Mouse (Mus musculus) embryonic stem cell, embryonic (primary cell): ENCODE results near the gene Tnfrsf25.

ENCODE experiments used
- CTCF ChIA-PET, 4 experiments: fragments of 300-600 bp in 2 of 4; fragments of 350-600 bp in 2 of 4; sonication (Branson Sonifier 250); formaldehyde crosslinking; loops; one replicate each; lab custom pipeline; 2022; ENCODE audit warnings: inconsistent platforms in 2 of 4; lab: Charles Lee
- POLR2A ChIA-PET, 4 experiments: fragments of 300-600 bp in 2 of 4; fragments of 350-600 bp in 2 of 4; sonication (Branson Sonifier 250); formaldehyde crosslinking; loops; one replicate each; lab custom pipeline; 2022; ENCODE audit warnings: antibody characterized with exemption in 4 of 4, inconsistent platforms in 1 of 4; lab: Charles Lee

The Tnfrsf25 gene

GRCm38 (mm10) chr4:152115921-152116612 is at the start of gene Tnfrsf25:
Tnfrsf25 (plus strand) TSS chr4:152115934.
- POLR2A ChIA-PET, result interaction anchor here (0.5 to 14.9 kb wide), 23 partner anchors 10 to 1438 kb away, joined by 3 to 136 read pairs (median 3); partner anchors contain the start of genes Klhl21 (in 1 of the 4) and Phf13 (in 1 of the 4)
- CTCF ChIA-PET, result interaction anchor here (0.6 to 12.9 kb wide), 23 partner anchors 8 to 171 kb away, joined by 3 to 230 read pairs (median 4); partner anchors contain the start of gene Nol9 (in 1 of the 4)

- ChIA-PET POLR2A (interaction anchor here in 2 of 4 experiments (0.5 to 0.9 kb wide), 3 partner anchors 16 to 97 kb away, joined by 3 to 5 read pairs (median 4); no protein-coding TSS in a partner anchor), CTCF (interaction anchor here in 1 of 4 experiments (2.1 kb wide), 1 partner anchor 29 kb away, joined by 7 read pairs; the partner anchor contains the start of genes Nol9 and Tas1r1)
Observed at GRCm38 (mm10) chr4:152067280-152067679, 48.5 kb upstream of the Tnfrsf25 start.

DNA sequence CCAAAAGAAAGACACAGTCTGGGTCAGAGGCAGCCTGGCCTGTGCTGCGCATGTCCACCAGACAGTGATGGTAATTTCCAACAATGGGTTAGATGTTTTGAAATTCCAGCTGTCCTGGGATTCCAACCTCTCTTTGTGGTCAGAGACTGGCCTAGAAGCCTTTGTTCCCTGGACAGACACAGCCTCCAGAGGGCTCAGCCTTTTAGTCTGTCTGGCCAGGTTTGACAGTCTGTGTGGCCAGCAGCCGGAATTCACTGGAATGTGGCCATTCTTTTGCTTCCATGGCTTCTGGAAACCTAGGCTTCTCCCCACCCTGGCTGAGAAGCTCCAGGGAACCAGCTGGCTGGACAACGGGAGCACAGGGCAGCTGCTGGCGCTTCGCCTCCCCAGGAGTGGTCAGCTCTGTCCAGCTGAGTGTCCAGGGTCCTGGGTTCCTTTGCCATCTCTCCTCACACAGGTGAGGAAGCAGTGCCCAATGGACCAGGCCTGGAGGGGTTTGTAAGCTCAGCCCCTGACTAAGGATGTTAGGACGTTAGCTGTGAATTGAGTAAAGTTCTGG is 47.5 kb upstream of the Tnfrsf25 start:
- POLR2A ChIA-PET, result interaction anchor here in 2 of 4 experiments (0.6 kb wide), 2 partner anchors 9 to 19 kb away, joined by 4 to 9 read pairs; no protein-coding TSS in a partner anchor
- CTCF ChIA-PET, result interaction anchor here in 3 of 4 experiments (0.8 to 2.1 kb wide), 3 partner anchors 28 to 49 kb away, joined by 3 to 7 read pairs (median 5); partner anchors contain the start of genes Nol9 (in 1 of the 3) and Tas1r1 (in 1 of the 3)

DNA sequence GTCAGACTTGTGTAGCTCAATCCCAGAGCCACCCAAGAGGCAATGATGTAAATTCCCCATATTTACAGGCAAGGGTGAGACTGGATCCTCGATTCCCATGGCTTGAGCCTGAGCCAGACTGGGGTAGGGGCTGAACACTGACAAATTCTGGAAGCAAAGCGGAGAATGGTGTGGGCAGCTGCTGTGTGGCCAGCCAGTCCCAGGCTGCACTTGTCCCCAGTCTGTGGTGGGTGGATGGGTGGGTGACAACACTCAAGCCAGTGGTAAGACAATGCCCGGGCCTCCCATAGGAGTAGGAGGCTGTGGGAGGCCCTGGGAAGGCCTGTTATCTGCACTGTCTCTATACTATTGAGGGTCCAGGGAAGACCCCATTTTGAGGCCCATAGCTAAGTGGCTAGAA is 46.5 kb upstream of the Tnfrsf25 start:
- ChIA-PET CTCF (interaction anchor here in 3 of 4 experiments (0.5 to 2.1 kb wide), 3 partner anchors 27 to 1829 kb away, joined by 3 to 7 read pairs (median 5); partner anchors contain the start of genes Nol9 (in 1 of the 3) and Tas1r1 (in 1 of the 3)), POLR2A (interaction anchor here in 2 of 4 experiments (0.6 to 1.3 kb wide), 3 partner anchors 9 to 73 kb away, joined by 3 read pairs; partner anchors contain the start of gene Zbtb48 (in 1 of the 2))

DNA sequence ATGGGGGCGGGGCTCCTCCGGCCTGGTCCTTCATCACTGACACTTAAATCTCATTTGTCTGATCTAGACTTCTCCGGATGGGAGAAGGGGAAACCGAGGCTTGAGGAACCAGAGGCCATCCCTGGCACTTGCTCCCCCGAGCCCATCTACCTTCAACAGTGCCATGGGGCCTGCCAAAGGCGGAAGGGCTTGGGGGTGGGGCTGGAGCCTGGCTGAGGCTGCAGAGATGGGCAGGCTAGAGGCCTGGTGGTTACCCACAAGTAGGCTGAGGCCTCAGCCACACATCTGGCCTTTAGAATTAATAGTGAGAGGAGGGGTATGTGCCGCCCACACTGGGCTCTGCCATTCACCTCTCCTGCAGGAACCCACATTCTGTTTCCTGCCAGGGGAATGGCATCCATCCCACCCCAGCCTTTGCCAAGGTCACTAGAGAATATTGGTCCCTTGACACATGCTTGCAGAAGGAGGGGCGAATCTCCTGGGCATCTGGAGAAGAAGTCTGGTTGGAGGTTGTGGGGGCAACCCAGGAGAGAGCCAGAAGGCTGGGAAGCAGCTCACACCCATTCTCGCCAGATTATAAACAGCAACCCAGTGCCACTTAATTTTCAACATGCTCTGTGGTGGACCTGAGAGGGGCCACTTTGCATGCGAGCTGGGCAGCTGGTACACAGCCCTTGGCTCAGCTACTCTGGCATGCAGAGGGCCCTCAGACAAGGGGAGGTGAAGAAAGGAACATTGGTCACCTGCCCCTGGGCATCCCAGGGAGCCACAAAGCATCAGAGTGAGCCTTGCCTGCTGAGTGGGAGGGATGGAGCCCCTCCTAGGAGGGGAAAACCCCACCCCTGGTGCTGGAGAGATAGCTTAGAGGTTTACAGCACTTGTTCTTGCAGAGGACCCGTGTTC is 45.0 kb upstream of the Tnfrsf25 start:
- ChIA-PET CTCF (interaction anchor here in 1 of 4 experiments (1.2 kb wide), 1 partner anchor 8 kb away, joined by 3 read pairs; no protein-coding TSS in a partner anchor), POLR2A (interaction anchor here in 2 of 4 experiments (1.6 to 1.7 kb wide), 2 partner anchors 13 to 32 kb away, joined by 3 read pairs; partner anchors contain the start of gene Nol9 (in 1 of the 2))

GRCm38 (mm10) chr4:152072121-152072601 is 43.6 kb upstream of the Tnfrsf25 start, which contains the start of gene Plekhg5:
Plekhg5 (plus strand) TSS chr4:152072498.
- ChIA-PET POLR2A (interaction anchor here in 2 of 4 experiments (0.6 to 1.8 kb wide), 7 partner anchors 10 to 76 kb away, joined by 3 to 6 read pairs (median 3); partner anchors contain the start of genes Nol9 (in 1 of the 2) and Phf13 (in 1 of the 2)), CTCF (interaction anchor here in 3 of 4 experiments (0.5 to 1.3 kb wide), 6 partner anchors 10 to 1170 kb away, joined by 3 to 10 read pairs (median 3); no protein-coding TSS in a partner anchor)

- ChIA-PET CTCF (interaction anchor here in 2 of 4 experiments (0.5 to 1.5 kb wide), 5 partner anchors 23 to 84 kb away, joined by 3 to 10 read pairs (median 3); no protein-coding TSS in a partner anchor), POLR2A (interaction anchor here in 2 of 4 experiments (0.6 to 1.8 kb wide), 8 partner anchors 10 to 1930 kb away, joined by 3 to 6 read pairs (median 3); partner anchors contain the start of genes Nol9 (in 1 of the 2) and Phf13 (in 1 of the 2))
Observed at GRCm38 (mm10) chr4:152072655-152073054, 43.1 kb upstream of the Tnfrsf25 start.

- CTCF ChIA-PET, result interaction anchor here in 2 of 4 experiments (0.8 to 1.5 kb wide), 5 partner anchors 11 to 80 kb away, joined by 3 to 4 read pairs (median 3); partner anchors contain the start of genes Nol9 (in 1 of the 2) and Tas1r1 (in 1 of the 2)
- POLR2A ChIA-PET, result interaction anchor here in 1 of 4 experiments (1.1 to 2.9 kb wide), 4 partner anchors 12 to 54 kb away, joined by 4 to 8 read pairs (median 6); no protein-coding TSS in a partner anchor
Observed at GRCm38 (mm10) chr4:152073715-152074114, 42.0 kb upstream of the Tnfrsf25 start.

GRCm38 (mm10) chr4:152074548-152074947 is 41.2 kb upstream of the Tnfrsf25 start:
- CTCF ChIA-PET, result interaction anchor here (0.6 to 1.3 kb wide), 12 partner anchors 10 to 1708 kb away, joined by 3 to 4 read pairs (median 3); partner anchors contain the start of genes Nol9 (in 1 of the 4), Phf13 (in 1 of the 4) and Tas1r1 (in 1 of the 4)

GRCm38 (mm10) chr4:152077191-152077590 is 38.5 kb upstream of the Tnfrsf25 start:
- ChIA-PET CTCF (interaction anchor here in 2 of 4 experiments (0.6 to 1.7 kb wide), 7 partner anchors 11 to 860 kb away, joined by 3 to 7 read pairs (median 4); no protein-coding TSS in a partner anchor), POLR2A (interaction anchor here in 3 of 4 experiments (0.5 to 1.5 kb wide), 6 partner anchors 9 to 106 kb away, joined by 3 to 9 read pairs (median 3); no protein-coding TSS in a partner anchor)

More at GRCm38 (mm10) chr4:152074548-152074947, 41.2 kb upstream of the Tnfrsf25 start:
- POLR2A ChIA-PET, result interaction anchor here in 1 of 4 experiments (1.1 to 2.9 kb wide), 7 partner anchors 13 to 100 kb away, joined by 3 to 8 read pairs (median 6); partner anchors contain the start of gene Nol9

- ChIA-PET POLR2A (interaction anchor here (0.6 to 1.7 kb wide), 6 partner anchors 10 to 107 kb away, joined by 3 to 9 read pairs (median 4); no protein-coding TSS in a partner anchor), CTCF (interaction anchor here in 3 of 4 experiments (0.6 to 1.7 kb wide), 7 partner anchors 18 to 861 kb away, joined by 3 to 7 read pairs (median 4); no protein-coding TSS in a partner anchor)
Observed at GRCm38 (mm10) chr4:152078105-152078530, 37.6 kb upstream of the Tnfrsf25 start.

- POLR2A ChIA-PET, result interaction anchor here in 3 of 4 experiments (0.6 to 1.7 kb wide), 4 partner anchors 9 to 44 kb away, joined by 3 to 5 read pairs (median 3); no protein-coding TSS in a partner anchor
- CTCF ChIA-PET, result interaction anchor here in 3 of 4 experiments (0.6 to 1.6 kb wide), 7 partner anchors 13 to 74 kb away, joined by 3 to 5 read pairs (median 3); no protein-coding TSS in a partner anchor
Observed at GRCm38 (mm10) chr4:152079261-152079660, 36.5 kb upstream of the Tnfrsf25 start.

GRCm38 (mm10) chr4:152079931-152080330 is 35.8 kb upstream of the Tnfrsf25 start:
- POLR2A ChIA-PET, result interaction anchor here in 2 of 4 experiments (1.0 to 1.7 kb wide), 4 partner anchors 17 to 60 kb away, joined by 3 to 6 read pairs (median 4); no protein-coding TSS in a partner anchor
- CTCF ChIA-PET, result interaction anchor here in 2 of 4 experiments (0.7 to 1.6 kb wide), 4 partner anchors 16 to 107 kb away, joined by 3 to 5 read pairs (median 4); no protein-coding TSS in a partner anchor

- ChIA-PET POLR2A (interaction anchor here in 3 of 4 experiments (0.5 to 1.7 kb wide), 10 partner anchors 9 to 241 kb away, joined by 3 to 6 read pairs (median 4); partner anchors contain the start of gene Phf13 (in 1 of the 3)), CTCF (interaction anchor here in 3 of 4 experiments (0.5 to 1.1 kb wide), 4 partner anchors 39 to 235 kb away, joined by 3 to 4 read pairs (median 4); partner anchors contain the start of gene Rnf207 (in 1 of the 3))
Observed at GRCm38 (mm10) chr4:152083611-152084220, 32.0 kb upstream of the Tnfrsf25 start.

GRCm38 (mm10) chr4:152084616-152085015 is 31.1 kb upstream of the Tnfrsf25 start:
- POLR2A ChIA-PET, result interaction anchor here in 3 of 4 experiments (0.6 to 1.7 kb wide), 7 partner anchors 8 to 450 kb away, joined by 3 to 6 read pairs (median 3); partner anchors contain the start of gene Phf13 (in 1 of the 3)
- CTCF ChIA-PET, result interaction anchor here in 2 of 4 experiments (0.6 to 1.7 kb wide), 6 partner anchors 10 to 1847 kb away, joined by 3 to 6 read pairs (median 4); no protein-coding TSS in a partner anchor
